Mouse (Mus musculus) heart, embryonic 16.5 days (tissue): ENCODE results near the gene Pctp. TPM values are rescaled to one million over a fixed set of nuclear protein-coding genes. Genes with fewer than 3 reads are reported as not detected.

ENCODE experiments used
- ATAC-seq: fragments of 200-750 bp; cut with Nextera tagmentation; replicated peaks from 2 replicates; pipeline ENCODE4 v1.8.0; 2017; ENCODE audit warnings: moderate number of reproducible peaks; ENCODE audit not compliant: insufficient read depth, low FRiP score; ENCODE audit errors: extremely low read depth
- H3K27ac ChIP-seq: fragments of 300-500 bp; sonication (generic); 2 replicates; pipeline ENCODE4 v1.5.1; 2014; ENCODE audit warnings: mild to moderate bottlenecking, low read length, control low read depth, moderate library complexity
- H3K27me3 ChIP-seq: fragments of 300-500 bp; sonication (generic); 2 replicates; pipeline ENCODE4 v1.6.1; 2014; ENCODE audit warnings: low read length, mixed read lengths; ENCODE audit not compliant: control insufficient read depth, insufficient read depth
- H3K36me3 ChIP-seq: fragments of 300-500 bp; sonication (generic); 2 replicates; pipeline ENCODE4 v1.6.1; 2014; ENCODE audit not compliant: control insufficient read depth, insufficient read depth
- H3K4me1 ChIP-seq: fragments of 300-500 bp; sonication (generic); 2 replicates; pipeline ENCODE4 v1.6.1; 2014; ENCODE audit warnings: low read length, mixed read lengths; ENCODE audit not compliant: control insufficient read depth, insufficient read depth
- H3K4me2 ChIP-seq: fragments of 300-500 bp; sonication (generic); 2 replicates; pipeline ENCODE4 v1.6.1; 2014; ENCODE audit warnings: low read depth, mild to moderate bottlenecking, control low read depth, low read length
- H3K4me3 ChIP-seq: fragments of 300-500 bp; sonication (generic); 2 replicates; pipeline ENCODE4 v1.5.1; 2014; ENCODE audit warnings: mild to moderate bottlenecking, control low read depth, low read length
- H3K9ac ChIP-seq: fragments of 300-500 bp; sonication (generic); 2 replicates; pipeline ENCODE4 v1.6.1; 2014; ENCODE audit warnings: low read length, control low read depth
- H3K9me3 ChIP-seq: fragments of 300-500 bp; sonication (generic); replicated peaks from 2 replicates; pipeline ENCODE4 v1.6.1; 2016; ENCODE audit warnings: low read length; ENCODE audit not compliant: control insufficient read depth
- WGBS: fragments of 180-500 bp; shearing (Covaris S2); extraction: QIAGEN DNeasy Blood & Tissue Kit; methylation state at CpG from one replicate; pipeline ENCODE4 v1.1.7; 2014; 5-methylcytosine and 5-hydroxymethylcytosine counted together
- polyA plus RNA-seq: library from polyadenylated mRNA; unstranded; fragments of >200 nt; fragmentation: Nextera tagmentation; extraction: Ambion mirVana; gene quantifications from 2 replicates; pipeline ENCODE4 v1.2.1, GENCODE M21; 2015

Gene Pctp
- polyA plus RNA-seq, 1 experiment from 2014 or later, result 7.3 TPM

GRCm38 (mm10) chr11:90001396-90002230, 1.1 kb downstream of the Pctp start:
- Histone ChIP-seq H3K4me1 (peaks cover 7% of the 10 kb centered on the region; the same call in 1 of the 2 replicates), H3K4me2 (peak overlapping the region; percentile 95), H3K27me3 (no peaks in the 10 kb centered on the region), H3K4me3 (peak overlapping the region; percentile 85), H3K27ac (no peak overlapping the region), H3K9ac (peak overlapping the region; percentile 89), H3K36me3 (no peaks in the 10 kb centered on the region), H3K9me3 (no peaks in the 10 kb centered on the region)
- no peak for ATAC-seq
- WGBS, result 80% methylated on average over 10 of the region's 10 CpGs

- WGBS, result 89% methylated on average over 4 of the region's 4 CpGs
- no peak for ATAC-seq
- H3K27me3 ChIP-seq, result no peaks in the 10 kb centered on the region
- H3K9me3 ChIP-seq, result no peaks in the 10 kb centered on the region
- peaks cover 7% of the 10 kb centered on the region; the same call in 1 of the 2 replicates for H3K4me1 ChIP-seq
- H3K36me3 ChIP-seq, result no peaks in the 10 kb centered on the region
- no peak overlapping the region for H3K4me3 ChIP-seq
- H3K4me2 ChIP-seq, result no peak overlapping the region
- H3K9ac ChIP-seq, result no peak overlapping the region
- no peak overlapping the region for H3K27ac ChIP-seq
These were observed 2.0 kb downstream of the Pctp start for GRCm38 (mm10) chr11:90000666-90001065.

GRCm38 (mm10) chr11:89998996-89999770, 3.5 kb downstream of the Pctp start:
- Histone ChIP-seq H3K36me3 (no peaks in the 10 kb centered on the region), H3K9ac (no peak overlapping the region), H3K4me1 (peaks cover 14% of the 10 kb centered on the region), H3K27ac (no peak overlapping the region), H3K4me3 (no peak overlapping the region), H3K4me2 (no peak overlapping the region), H3K9me3 (no peaks in the 10 kb centered on the region), H3K27me3 (no peaks in the 10 kb centered on the region)
- 91% methylated on average over 18 of the region's 18 CpGs for WGBS
- no peak for ATAC-seq

GRCm38 (mm10) chr11:89996856-89997255, 5.8 kb downstream of the Pctp start:
- no peak for ATAC-seq
- Histone ChIP-seq H3K27me3 (no peaks in the 10 kb centered on the region), H3K27ac (no peak overlapping the region), H3K4me3 (no peak overlapping the region), H3K4me1 (peaks cover 8% of the 10 kb centered on the region), H3K4me2 (no peak overlapping the region), H3K9me3 (no peaks in the 10 kb centered on the region), H3K9ac (no peak overlapping the region), H3K36me3 (no peaks in the 10 kb centered on the region)
- 86% methylated on average over 7 of the region's 7 CpGs for WGBS

- no peak overlapping the region for H3K27ac ChIP-seq
- no peak for ATAC-seq
- no peak overlapping the region for H3K4me3 ChIP-seq
- H3K4me2 ChIP-seq, result no peak overlapping the region
- H3K36me3 ChIP-seq, result no peaks in the 10 kb centered on the region
- no peaks in the 10 kb centered on the region for H3K9me3 ChIP-seq
- WGBS, result 87% methylated on average over 4 of the region's 4 CpGs
- peaks cover 6% of the 10 kb centered on the region for H3K4me1 ChIP-seq
- H3K9ac ChIP-seq, result no peak overlapping the region
- H3K27me3 ChIP-seq, result no peaks in the 10 kb centered on the region
These were observed 6.3 kb downstream of the Pctp start for GRCm38 (mm10) chr11:89996406-89996805.

GRCm38 (mm10) chr11:89995596-89995995, 7.1 kb downstream of the Pctp start:
- 85% methylated on average over 5 of the region's 5 CpGs for WGBS
- no peak overlapping the region for H3K4me2 ChIP-seq
- no peaks in the 10 kb centered on the region for H3K36me3 ChIP-seq
- no peaks in the 10 kb centered on the region for H3K27me3 ChIP-seq
- no peaks in the 10 kb centered on the region for H3K9me3 ChIP-seq
- no peak for ATAC-seq
- H3K27ac ChIP-seq, result no peak overlapping the region
- H3K4me1 ChIP-seq, result peaks cover 6% of the 10 kb centered on the region
- no peak overlapping the region for H3K4me3 ChIP-seq
- no peak overlapping the region for H3K9ac ChIP-seq

GRCm38 (mm10) chr11:89994706-89995105, 8.0 kb downstream of the Pctp start:
- no peaks in the 10 kb centered on the region for H3K36me3 ChIP-seq
- H3K27me3 ChIP-seq, result no peaks in the 10 kb centered on the region
- no peak overlapping the region for H3K27ac ChIP-seq
- peaks cover 6% of the 10 kb centered on the region for H3K4me1 ChIP-seq
- no peaks in the 10 kb centered on the region for H3K9me3 ChIP-seq
- no peak overlapping the region for H3K4me3 ChIP-seq
- 86% methylated on average over 2 of the region's 2 CpGs for WGBS
- no peak overlapping the region for H3K9ac ChIP-seq
- H3K4me2 ChIP-seq, result no peak overlapping the region
- no peak for ATAC-seq

- Histone ChIP-seq H3K4me3 (no peak overlapping the region), H3K27ac (no peak overlapping the region), H3K9me3 (no peaks in the 10 kb centered on the region), H3K4me1 (peaks cover 6% of the 10 kb centered on the region), H3K27me3 (no peaks in the 10 kb centered on the region), H3K4me2 (no peak overlapping the region), H3K36me3 (no peaks in the 10 kb centered on the region), H3K9ac (no peak overlapping the region)
- no peak for ATAC-seq
These were observed 11.0 kb downstream of the Pctp start for GRCm38 (mm10) chr11:89991661-89992060.
